Mouse (Mus musculus): ENCODE measurements around the gene Adh1.

DNA sequence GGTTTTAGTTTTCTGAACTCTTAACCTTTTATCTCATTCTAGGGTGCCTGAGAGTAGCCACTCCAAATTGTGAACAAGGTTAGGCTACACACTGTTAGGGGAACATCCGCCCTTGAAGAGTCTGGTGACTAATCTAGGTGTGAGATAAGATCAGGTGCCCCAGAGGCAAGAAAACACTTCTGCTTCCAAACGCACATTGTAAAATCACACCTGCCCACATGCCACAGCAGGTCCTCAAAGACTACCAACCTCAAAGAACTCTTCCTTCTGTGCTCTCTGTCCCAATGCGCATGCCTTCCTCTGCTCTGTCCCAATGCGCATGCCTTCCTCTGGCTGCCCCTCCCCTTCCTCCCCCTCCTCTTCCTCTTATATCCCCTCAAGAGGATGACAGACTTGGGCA lies 73.5 kb downstream of the Adh1 start:
- TF ChIP-seq CTCF (IDR thresholded peaks at IDR 0.05; ENCODE audit: low read depth) (no peak), EP300 (IDR thresholded peaks at IDR 0.05; ENCODE audit: low read depth) (no peak)
